Mouse (Mus musculus) erythroblast, embryonic 14.5 days (primary cell): ENCODE data around the gene Tmem260.

ENCODE experiments used
- GATA1 ChIP-seq: IDR thresholded peaks from 2 replicates; pipeline ENCODE4 v1.6.1; 2012; ENCODE audit warnings: low read length, inconsistent platforms, mixed read lengths
- TAL1 ChIP-seq: IDR thresholded peaks from 3 replicates; pipeline ENCODE4 v1.6.1; 2012; ENCODE audit warnings: low read length, inconsistent platforms, mixed read lengths

GRCm38 (mm10) chr14:48537795-48538766 lies 92.2 kb downstream of the Tmem260 start:
- TF ChIP-seq GATA1, result peak; percentile 86
- peak; percentile 88 for TF ChIP-seq TAL1
